Mouse (Mus musculus) layer of hippocampus, adult 8-10 months (tissue): ENCODE data around the gene Chrd. TPM values are rescaled to one million over a fixed set of nuclear protein-coding genes. Genes with fewer than 3 reads are reported as not detected.

Experiments used
- total RNA-seq, 4 experiments: library from RNA; stranded (reverse); gene quantifications; 2 replicates each; pipeline ENCODE4 v1.2.4; 2022

The Chrd gene
- total RNA-seq, 4 experiments from 2014 or later = 77.0 to 106 (median 95.3) TPM

Other genes with a start within 250 kb of the Chrd start
- gene Eif2b5, start 234.3 kb upstream of the Chrd start, total RNA-seq = 10 to 100 TPM; 48.2 to 57.6 (median 55.7) TPM
- 10 to 100 TPM; 50.2 to 61.7 (median 53.6) TPM for gene Dvl3, start 216.1 kb upstream of the Chrd start, total RNA-seq
- gene Ap2m1, start 197.6 kb upstream of the Chrd start, total RNA-seq = 100 to 1,000 TPM; 669 to 728 (median 710) TPM
- gene Abcf3, start 184.6 kb upstream of the Chrd start, total RNA-seq = 100 to 1,000 TPM in 2 of 4 experiments, 10 to 100 TPM in 2; 90.6 to 109 (median 98.4) TPM
- 10 to 100 TPM; 35.1 to 40.2 (median 37.2) TPM for gene Vwa5b2, start 143.7 kb upstream of the Chrd start, total RNA-seq
- 1 to 10 TPM; 2.1 to 3.3 (median 2.8) TPM for gene Eef1akmt4, start 121.5 kb upstream of the Chrd start, total RNA-seq
- gene Gm49333, start 121.5 kb upstream of the Chrd start, total RNA-seq = not detected
- gene Alg3, start 121.4 kb upstream of the Chrd start, total RNA-seq = 10 to 100 TPM; 10.9 to 15.6 (median 11.9) TPM
- gene Camk2n2, start 111.8 kb upstream of the Chrd start, total RNA-seq = 10 to 100 TPM; 84.3 to 94.8 (median 91.1) TPM
- 10 to 100 TPM; 31.2 to 43.5 (median 34.1) TPM for gene Ece2, start 103.3 kb upstream of the Chrd start, total RNA-seq
- gene Psmd2, start 81.5 kb upstream of the Chrd start, total RNA-seq = 100 to 1,000 TPM; 222 to 231 (median 228) TPM
- gene Eif4g1, start 64.8 kb upstream of the Chrd start, total RNA-seq = 100 to 1,000 TPM; 273 to 282 (median 281) TPM
- 100 to 1,000 TPM; 395 to 431 (median 412) TPM for gene Fam131a, start 39.9 kb upstream of the Chrd start, total RNA-seq
- 10 to 100 TPM; 18.6 to 29.3 (median 22.7) TPM for gene Polr2h, start 15.5 kb upstream of the Chrd start, total RNA-seq
- 100 to 1,000 TPM in 1 of 4 experiments, 10 to 100 TPM in 3; 83.1 to 103 (median 87.5) TPM for gene Clcn2, start 15.4 kb upstream of the Chrd start, total RNA-seq
- 10 to 100 TPM in 3 of 4 experiments, 1 to 10 TPM in 1; 9.9 to 15.1 (median 13.2) TPM for gene Thpo, start 1.4 kb downstream of the Chrd start, total RNA-seq